Mouse (Mus musculus): ENCODE data around the gene Fbxw19.
"Not testable (repeated sequence)": the region's sequence is repeated elsewhere in the genome, so short reads cannot be mapped to it uniquely, and the experiment has no call there.

The Fbxw19 gene

DNA sequence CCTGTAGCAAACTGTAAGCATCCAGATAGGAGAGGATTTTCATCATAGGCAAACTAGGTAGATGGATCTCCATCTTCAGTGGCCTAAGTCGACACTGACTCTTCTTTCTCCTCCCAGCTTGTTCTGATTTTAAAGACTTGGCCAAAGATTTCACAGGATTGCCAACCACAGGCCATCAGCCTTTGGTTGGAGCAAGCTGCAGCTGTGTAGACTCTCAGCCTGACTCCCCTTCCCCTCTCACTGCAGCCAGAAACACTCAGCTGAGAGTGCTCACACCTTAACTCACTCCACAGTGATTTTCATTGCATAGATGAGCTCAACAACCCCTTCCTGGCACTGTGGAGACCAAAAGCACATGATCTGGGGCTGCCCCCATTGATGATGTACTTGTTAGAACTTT lies at the start of gene Fbxw19:
Fbxw19 (minus strand) TSS at position 101 of the 400 bp plus-strand sequence.
- DNase-seq (ENCODE audit: low spot score in 2 of 2) = not testable (repeated sequence)

DNA sequence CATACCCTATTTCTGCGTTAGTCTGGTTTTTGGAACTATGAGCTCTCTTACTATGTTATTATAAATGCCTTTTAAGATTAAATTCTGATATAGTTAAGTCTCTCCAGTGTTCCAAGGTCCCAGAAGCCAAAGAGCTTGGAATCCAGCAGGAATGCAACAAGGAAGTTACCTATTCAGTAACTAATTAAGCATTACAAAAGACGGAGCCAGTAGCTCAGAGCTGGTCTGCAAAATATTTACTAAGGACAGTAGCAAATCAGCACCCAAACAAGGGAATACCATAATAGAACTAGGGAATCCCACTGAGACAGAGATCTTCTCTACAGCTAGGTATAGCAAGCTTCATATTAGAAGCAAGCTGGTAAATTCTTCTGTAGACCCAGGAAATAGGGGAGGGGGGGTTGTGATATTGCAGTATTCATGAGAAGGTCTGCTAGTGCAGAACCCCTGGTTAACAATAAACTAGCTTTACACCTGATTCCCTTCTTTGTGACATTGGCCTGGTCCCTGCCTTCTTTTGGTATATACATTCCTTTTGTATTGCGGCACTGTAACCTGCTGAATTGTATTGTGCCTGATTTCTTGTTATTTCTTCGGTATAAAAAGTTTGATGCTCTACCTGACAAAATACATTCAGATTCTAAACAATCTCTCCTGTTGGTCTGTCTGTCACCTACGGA lies 27.9 kb upstream of the Fbxw19 start:
- no peak for DNase-seq (ENCODE audit: low spot score in 2 of 2)

DNA sequence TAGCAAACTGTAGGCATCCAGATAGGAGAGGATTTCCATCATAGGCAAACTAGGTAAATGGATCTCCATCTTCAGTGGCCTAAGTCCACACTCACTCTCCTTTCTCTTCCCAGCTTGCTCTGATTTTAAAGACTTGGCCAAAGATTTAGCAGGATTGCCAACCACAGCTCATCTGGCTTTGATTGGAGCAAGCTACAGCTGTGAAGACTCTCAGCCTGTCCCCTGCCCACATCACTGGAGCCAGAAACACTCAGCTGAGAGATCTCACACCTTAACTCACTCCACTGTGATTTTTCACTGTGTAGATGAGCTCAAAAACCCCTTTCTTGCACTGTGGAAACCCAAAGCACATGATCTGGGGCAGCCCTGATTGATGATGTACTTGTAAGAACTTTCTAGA lies 46.6 kb downstream of the Fbxw19 start, which contains the start of gene Fbxw16:
Fbxw16 (minus strand) TSS at position 101 of the 400 bp plus-strand sequence.
- no peak for DNase-seq (ENCODE audit: low spot score in 2 of 2)

DNA sequence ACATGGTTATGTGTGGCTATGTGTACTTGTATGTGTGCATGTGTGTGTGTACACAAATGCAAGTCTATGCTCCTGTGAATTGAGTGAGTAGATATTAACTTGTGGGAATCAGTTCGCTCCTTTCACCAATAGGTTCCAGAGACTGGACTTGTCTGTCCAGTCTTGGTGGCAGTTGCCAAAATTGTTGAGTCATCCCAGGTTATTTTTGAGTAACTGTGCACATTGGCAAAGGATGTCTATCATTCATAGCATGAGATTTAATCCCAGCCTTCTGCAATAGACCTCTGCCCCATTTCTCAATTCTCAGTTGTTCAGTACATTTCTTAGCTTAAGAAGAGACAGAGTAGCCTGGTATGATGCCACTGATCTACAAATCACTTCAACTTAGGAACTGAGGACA lies 62.7 kb downstream of the Fbxw19 start:
- no peak for DNase-seq (ENCODE audit: low spot score in 2 of 2)
